Mouse (Mus musculus): ENCODE results near the gene Nod2.

Gene Nod2

GRCm38 (mm10) chr8:88698048-88698447, 50.9 kb downstream of the Nod2 start:
- H3K36me3 ChIP-seq (ENCODE audit: insufficient read depth, low read length) = no peaks in the 10 kb centered on the region
- H3K27me3 ChIP-seq (ENCODE audit: insufficient read depth, low read length) = peaks cover 3% of the 10 kb centered on the region; the same call in 1 of the 2 replicates
- no peaks in the 10 kb centered on the region for H3K9me3 ChIP-seq (ENCODE audit: low read length)
- H3K4me3 ChIP-seq (replicated peaks; ENCODE audit: low read length) = peak overlapping the region; percentile 94
- TF ChIP-seq POU5F1 (IDR thresholded peaks at IDR 0.05; ENCODE audit: borderline replicate concordance, low read length) (no peak), CTCF (conservative IDR thresholded peaks at IDR 0.05; ENCODE audit: low read length) (no peak), NANOG (IDR thresholded peaks at IDR 0.05; ENCODE audit: borderline replicate concordance, low read length) (no peak)
- H3K4me1 ChIP-seq (replicated peaks; ENCODE audit: low read depth, low read length) = peaks cover 20% of the 10 kb centered on the region

- TF ChIP-seq POU5F1 (IDR thresholded peaks at IDR 0.05; ENCODE audit: borderline replicate concordance, low read length) = no peak
- 0 out of 2 replicates have a peak, but pooled peaks have one; percentile 5 for TF ChIP-seq CTCF (conservative IDR thresholded peaks at IDR 0.05; ENCODE audit: low read length)
- Histone ChIP-seq H3K9me3 (ENCODE audit: low read length) (no peaks in the 10 kb centered on the region), H3K36me3 (ENCODE audit: insufficient read depth, low read length) (no peaks in the 10 kb centered on the region), H3K4me1 (replicated peaks; ENCODE audit: low read depth, low read length) (peaks cover 12% of the 10 kb centered on the region), H3K4me3 (replicated peaks; ENCODE audit: low read length) (no peak overlapping the region), H3K27me3 (ENCODE audit: insufficient read depth, low read length) (no peaks in the 10 kb centered on the region)
Observed at GRCm38 (mm10) chr8:88701611-88702010, 54.5 kb downstream of the Nod2 start.

- TF ChIP-seq POU5F1 (IDR thresholded peaks at IDR 0.05; ENCODE audit: borderline replicate concordance, low read length) = no peak
- no peak for TF ChIP-seq CTCF (conservative IDR thresholded peaks at IDR 0.05; ENCODE audit: low read length)
- no peak for TF ChIP-seq NANOG (IDR thresholded peaks at IDR 0.05; ENCODE audit: borderline replicate concordance, low read length)
- Histone ChIP-seq H3K36me3 (ENCODE audit: insufficient read depth, low read length) (no peaks in the 10 kb centered on the region), H3K27me3 (ENCODE audit: insufficient read depth, low read length) (no peaks in the 10 kb centered on the region), H3K4me3 (replicated peaks; ENCODE audit: low read length) (no peak overlapping the region), H3K9me3 (ENCODE audit: low read length) (no peaks in the 10 kb centered on the region), H3K4me1 (replicated peaks; ENCODE audit: low read depth, low read length) (peaks cover 6% of the 10 kb centered on the region)
Observed at GRCm38 (mm10) chr8:88702816-88703215, 55.7 kb downstream of the Nod2 start.

GRCm38 (mm10) chr8:88723256-88723963, 76.3 kb downstream of the Nod2 start:
- H3K4me1 ChIP-seq (replicated peaks; ENCODE audit: low read depth, low read length) = no peaks in the 10 kb centered on the region; the same call in 1 of the 2 replicates
- no peaks in the 10 kb centered on the region for H3K27me3 ChIP-seq (ENCODE audit: insufficient read depth, low read length)
- no peaks in the 10 kb centered on the region for H3K9me3 ChIP-seq (ENCODE audit: low read length)
- TF ChIP-seq POU5F1 (IDR thresholded peaks at IDR 0.05; ENCODE audit: borderline replicate concordance, low read length) (no peak), NANOG (IDR thresholded peaks at IDR 0.05; ENCODE audit: borderline replicate concordance, low read length) (no peak), CTCF (conservative IDR thresholded peaks at IDR 0.05; ENCODE audit: low read length) (no peak)
- H3K36me3 ChIP-seq (ENCODE audit: insufficient read depth, low read length) = no peaks in the 10 kb centered on the region
- H3K4me3 ChIP-seq (replicated peaks; ENCODE audit: low read length) = no peak overlapping the region

All from E14TG2a.4 (cell line).